In the genomic region with DNA sequence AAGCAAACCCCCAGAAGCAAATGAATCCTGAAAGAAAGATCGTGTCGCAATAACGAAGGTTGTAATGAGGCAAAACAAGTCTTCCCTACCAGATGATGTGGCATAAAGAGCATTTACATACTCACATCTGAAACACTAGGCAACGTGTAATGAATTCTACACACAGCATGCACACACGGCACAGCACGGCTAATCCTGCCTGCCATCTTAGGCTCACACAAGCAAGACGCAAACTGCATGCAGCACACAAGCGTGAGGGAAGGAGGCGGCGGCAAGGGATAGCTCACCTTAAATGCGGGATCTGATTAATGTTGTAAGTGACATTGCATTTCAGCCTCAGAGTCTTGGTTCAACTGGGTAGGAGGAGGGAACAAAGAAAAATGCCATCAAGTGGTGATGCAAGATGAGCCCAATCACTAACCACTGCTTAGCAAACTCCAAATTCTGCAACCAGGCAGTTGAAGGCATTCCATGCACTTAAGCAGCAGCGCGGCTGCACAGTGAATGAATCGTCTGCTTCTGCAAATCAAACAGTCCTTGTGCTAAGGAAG, we compare ENCODE assay signal across 8 mouse cellular contexts. TPM values are rescaled to one million over a fixed set of nuclear protein-coding genes. Genes with fewer than 3 reads are reported as not detected.
DNase-seq lines count a peak whose midpoint lies in the region; ATAC-seq and TF ChIP-seq lines count a peak whose summit lies in the region.

No protein-coding gene starts in this region.

- H3K27ac ChIP-seq in heart, adult 2 months: peak overlapping the region; percentile 79
- peak overlapping the region; percentile 56 for H3K27ac ChIP-seq in forebrain, embryonic 10.5 days
- peak overlapping the region; percentile 68 for H3K27ac ChIP-seq in midbrain, embryonic 10.5 days (replicated peaks)

- no peak for TF ChIP-seq EP300 in heart, adult 2 months (IDR thresholded peaks at IDR 0.05; ENCODE audit: insufficient read depth, low read depth, low read length)

- peak overlapping the region; percentile 18; the same call in 1 of the 2 replicates for H3K9ac ChIP-seq in heart, adult 2 months (ENCODE audit: low read depth, low read length)

- peaks cover 12% of the 10 kb centered on the region for H3K4me1 ChIP-seq in heart, adult 2 months (ENCODE audit: control insufficient read depth, insufficient read depth, low read length)
- H3K4me1 ChIP-seq in forebrain, embryonic 10.5 days: peaks cover 68% of the 10 kb centered on the region
- H3K4me1 ChIP-seq in midbrain, embryonic 10.5 days: peaks cover 35% of the 10 kb centered on the region

- no peak for TF ChIP-seq POLR2A in heart, adult 2 months (IDR thresholded peaks at IDR 0.05; ENCODE audit: insufficient read depth, low read depth, low read length)

- H3K9me3 ChIP-seq in forebrain, embryonic 10.5 days: no peaks in the 10 kb centered on the region
- H3K9me3 ChIP-seq in midbrain, embryonic 10.5 days (replicated peaks): no peaks in the 10 kb centered on the region

- no peaks in the 10 kb centered on the region for H3K79me2 ChIP-seq in heart, adult 2 months (replicated peaks; ENCODE audit: control insufficient read depth, insufficient read depth, low read length)

- no peak for ATAC-seq in activated CD4-positive, CD25-positive, alpha-beta regulatory T cell, adult 4 months

- no peak for DNase-seq in heart, adult 2 months
- no peak for DNase-seq in heart, postnatal 36 days
- peak; percentile 90 for DNase-seq in A20 (ENCODE audit: low read depth, low spot score)
- DNase-seq in forebrain, embryonic 10.5 days (ENCODE audit: extremely low spot score, low spot score): no peak
- peak; percentile 37 for DNase-seq in midbrain, embryonic 10.5 days (ENCODE audit: low spot score)
- DNase-seq in ovary, adult 18-20 months (ENCODE audit: low spot score): no peak
- no peak for DNase-seq in gastrocnemius, adult 8-10 months (ENCODE audit: low spot score in 2 of 2)

- intact Hi-C loops in heart, adult 2 months (cut with DNase I): no loop called here
- intact Hi-C loops in heart, postnatal 36 days (cut with DNase I): no loop called here

- H3K27me3 ChIP-seq in heart, adult 2 months (ENCODE audit: control insufficient read depth, insufficient read depth, low read length): no peaks in the 10 kb centered on the region
- peaks cover 28% of the 10 kb centered on the region for H3K27me3 ChIP-seq in forebrain, embryonic 10.5 days (ENCODE audit: poor library complexity, severe bottlenecking)
- peaks cover 56% of the 10 kb centered on the region for H3K27me3 ChIP-seq in midbrain, embryonic 10.5 days (ENCODE audit: low read depth, poor library complexity, severe bottlenecking)

- 54% methylated on average over 14 of the region's 14 CpGs for WGBS in heart, adult 2 months
- 33% methylated on average over 14 of the region's 14 CpGs for WGBS in forebrain, embryonic 10.5 days
- WGBS in midbrain, embryonic 10.5 days: 39% methylated on average over 14 of the region's 14 CpGs

- no peak for TF ChIP-seq CTCF in heart, adult 2 months (IDR thresholded peaks at IDR 0.05)

- H3K36me3 ChIP-seq in heart, adult 2 months (ENCODE audit: control insufficient read depth, insufficient read depth, low read length): peaks cover 7% of the 10 kb centered on the region
- no peaks in the 10 kb centered on the region for H3K36me3 ChIP-seq in forebrain, embryonic 10.5 days (replicated peaks)
- no peaks in the 10 kb centered on the region for H3K36me3 ChIP-seq in midbrain, embryonic 10.5 days

- no peak overlapping the region for H3K4me3 ChIP-seq in heart, adult 2 months
- H3K4me3 ChIP-seq in forebrain, embryonic 10.5 days: peak overlapping the region; percentile 28
- H3K4me3 ChIP-seq in midbrain, embryonic 10.5 days: peak overlapping the region; percentile 30

RNA-seq across cellular contexts. Expression of a gene that starts 20.6 kb away (rescaled TPM):
- 10 to 100 TPM; 42.3 to 43.5 TPM for total RNA-seq in heart, adult 2 months (2021)
- polyA plus RNA-seq in heart, adult 2 months (2012; rRNA removed): 9.0 and 16.0 TPM in 2 replicates
- total RNA-seq in heart, postnatal 36 days (2021): 10 to 100 TPM; 39.1 to 39.8 TPM
- polyA plus RNA-seq in forebrain, embryonic 10.5 days (2016; fragmentation: Nextera tagmentation; extraction: Ambion mirVana): 9.0 and 9.4 TPM in 2 replicates
- polyA plus RNA-seq in midbrain, embryonic 10.5 days (2016; fragmentation: Nextera tagmentation; extraction: Ambion mirVana): 8.1 and 10.6 TPM in 2 replicates
- polyA plus RNA-seq in activated CD4-positive, CD25-positive, alpha-beta regulatory T cell, adult 4 months (2017; shearing (Covaris generic)): 10 to 100 TPM; 59.9 to 61.4 TPM
- 10 to 100 TPM; 32.6 to 33.9 (median 32.9) TPM for total RNA-seq in gastrocnemius, adult 8-10 months (2022)

Comparison
In these comparisons a context has a peak if more than half of its experiments do, and no peak if none do; other contexts are left out.
1. DNase-seq: peak in A20 (single experiment) and midbrain, embryonic 10.5 days (single experiment); none in heart, adult 2 months (0 of 2), heart, postnatal 36 days (0 of 2), forebrain, embryonic 10.5 days (single experiment), ovary, adult 18-20 months (single experiment) and gastrocnemius, adult 8-10 months (0 of 2).
2. Peak in every context shown above with its lines, with median percentiles within 50 percentile points of each other: H3K27ac ChIP-seq.